In the genomic region with DNA sequence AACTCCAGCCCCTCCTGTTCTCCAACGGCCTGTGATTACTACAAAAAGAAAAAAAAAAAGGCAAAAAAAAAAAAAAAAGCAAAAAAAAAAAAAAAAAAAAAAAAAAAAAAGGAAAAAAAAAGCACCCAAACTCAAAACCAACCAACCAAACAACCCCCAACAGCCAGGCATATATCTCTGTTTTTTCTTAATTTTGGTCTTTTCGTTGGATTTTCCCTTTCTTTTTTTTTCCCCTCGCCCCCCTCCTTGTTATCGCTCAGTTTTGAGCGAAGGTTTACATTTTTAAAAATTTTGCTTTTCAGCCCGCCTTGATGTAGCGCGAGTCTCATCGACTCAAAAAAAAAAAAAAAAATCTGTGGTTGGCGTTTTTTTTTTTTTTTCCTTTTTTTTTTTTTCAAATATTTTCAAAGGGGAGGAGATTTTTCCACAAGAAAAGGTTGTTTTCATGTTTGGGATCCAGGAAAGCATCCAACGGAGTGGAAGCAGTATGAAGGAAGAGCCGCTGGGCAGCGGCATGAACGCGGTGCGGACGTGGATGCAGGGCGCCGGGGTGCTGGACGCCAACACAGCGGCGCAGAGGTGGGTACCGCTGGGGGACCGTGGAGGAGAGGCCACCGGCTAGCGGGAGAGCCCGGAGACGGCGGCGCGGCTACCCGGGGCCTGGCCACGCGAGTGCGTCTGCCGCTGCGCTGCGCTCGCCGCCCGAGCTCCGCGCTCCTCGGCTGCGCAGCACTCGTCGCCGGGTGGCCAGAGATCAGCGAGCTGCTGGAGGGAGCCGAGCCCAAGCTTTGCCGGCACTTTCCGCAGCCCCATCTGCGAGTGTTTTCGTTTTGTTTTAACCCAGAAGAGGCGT, we compare ENCODE assay signal across 8 mouse cellular contexts. TPM values are rescaled to one million over a fixed set of nuclear protein-coding genes. Genes with fewer than 3 reads are reported as not detected.
A peak's percentile ranks its signal among the peaks of the same experiment; 100 is the strongest.
DNase-seq lines count a peak whose midpoint lies in the region; ATAC-seq and TF ChIP-seq lines count a peak whose summit lies in the region.
"Had no signal": no experiment of that assay in that cellular context is flagged by ENCODE, and none has a peak within 500 bp of the region (broad histone marks: within the 10 kb centered on the region; RNA-seq: fewer than 3 reads in every experiment).

No protein-coding gene starts in this region.

- WGBS in bone marrow, adult 2 months = 1% methylated on average over 53 of the region's 55 CpGs
- under 1% methylated on average over 55 of the region's 55 CpGs for WGBS in forebrain, embryonic 11.5 days
- WGBS in midbrain, embryonic 13.5 days = under 1% methylated on average over 55 of the region's 55 CpGs
- under 1% methylated on average over 55 of the region's 55 CpGs for WGBS in stomach, embryonic 16.5 days

- H3K4me1 ChIP-seq in bone marrow, adult 2 months (ENCODE audit: control insufficient read depth, insufficient read depth, low read length) = no peaks in the 10 kb centered on the region
- H3K4me1 ChIP-seq in forebrain, embryonic 11.5 days (replicated peaks; ENCODE audit: control insufficient read depth, insufficient read depth, low read length) = peaks cover 16% of the 10 kb centered on the region
- peaks cover 45% of the 10 kb centered on the region for H3K4me1 ChIP-seq in midbrain, embryonic 13.5 days (replicated peaks)
- H3K4me1 ChIP-seq in stomach, embryonic 16.5 days (ENCODE audit: control insufficient read depth, insufficient read depth, low read length) = peaks cover 7% of the 10 kb centered on the region

- H3K27me3 ChIP-seq in forebrain, embryonic 11.5 days (ENCODE audit: control insufficient read depth, insufficient read depth, low read length) = peaks cover 67% of the 10 kb centered on the region
- peaks cover 68% of the 10 kb centered on the region for H3K27me3 ChIP-seq in midbrain, embryonic 13.5 days
- peaks cover 51% of the 10 kb centered on the region for H3K27me3 ChIP-seq in stomach, embryonic 16.5 days (ENCODE audit: control insufficient read depth, insufficient read depth, low read length)

- H3K9me3 ChIP-seq in forebrain, embryonic 11.5 days (ENCODE audit: control insufficient read depth, low read length) = no peaks in the 10 kb centered on the region
- no peaks in the 10 kb centered on the region for H3K9me3 ChIP-seq in midbrain, embryonic 13.5 days
- H3K9me3 ChIP-seq in stomach, embryonic 16.5 days (replicated peaks; ENCODE audit: control insufficient read depth, low read length) = no peaks in the 10 kb centered on the region

- ATAC-seq in forebrain, embryonic 11.5 days (replicated peaks; ENCODE audit: low FRiP score) = peak; percentile 60; the same call in 1 of the 2 replicates
- peak; percentile 44 for ATAC-seq in midbrain, embryonic 13.5 days
- 0 out of 2 replicates have a peak, but pooled peaks have one; percentile 15 for ATAC-seq in stomach, embryonic 16.5 days (ENCODE audit: insufficient read depth, low FRiP score)

- peak overlapping the region; percentile 93 for H3K27ac ChIP-seq in bone marrow, adult 2 months (ENCODE audit: control insufficient read depth, insufficient read depth, low read depth, low read length, poor library complexity)
- H3K27ac ChIP-seq in forebrain, embryonic 11.5 days (ENCODE audit: low read depth, low read length) = peak overlapping the region; percentile 26; the same call in 1 of the 2 replicates
- peak overlapping the region; percentile 94 for H3K27ac ChIP-seq in midbrain, embryonic 13.5 days
- peak overlapping the region; percentile 60; the same call in 1 of the 2 replicates for H3K27ac ChIP-seq in stomach, embryonic 16.5 days (ENCODE audit: low read length)

- intact Hi-C loops in heart, postnatal 25 days (cut with DNase I) = loop anchor here (2.0 kb wide), 2 partner anchors 47 to 69 kb away; no protein-coding TSS in a partner anchor
- intact Hi-C loops in left cerebral cortex, postnatal 4 days (cut with DNase I) = loop anchor here (10.0 kb wide), 2 partner anchors 1267 to 1307 kb away; no protein-coding TSS in a partner anchor

- peak overlapping the region; percentile 67 for H3K9ac ChIP-seq in forebrain, embryonic 11.5 days (ENCODE audit: low read length)
- peak overlapping the region; percentile 93 for H3K9ac ChIP-seq in midbrain, embryonic 13.5 days (replicated peaks)
- H3K9ac ChIP-seq in stomach, embryonic 16.5 days (ENCODE audit: low read length) = peak overlapping the region; percentile 73

- no peak for TF ChIP-seq CTCF in bone marrow, adult 2 months (IDR thresholded peaks at IDR 0.05; ENCODE audit: control insufficient read depth, insufficient read depth, low read length)

- DNase-seq in Muller cell, postnatal 12 days (ENCODE audit: inconsistent ontology term) = peak; percentile 70
- DNase-seq in forebrain, embryonic 11.5 days (ENCODE audit: low spot score) = peak; percentile 84
- peak; percentile 23 for DNase-seq in heart, postnatal 25 days (ENCODE audit: low spot score)
- DNase-seq in left cerebral cortex, postnatal 4 days = peak; percentile 55

- TF ChIP-seq POLR2A in bone marrow, adult 2 months (IDR thresholded peaks at IDR 0.05; ENCODE audit: borderline replicate concordance, control insufficient read depth, low read depth, low read length) = peak; percentile 4; the same call in 1 of the 2 replicates

- no peaks in the 10 kb centered on the region for H3K36me3 ChIP-seq in forebrain, embryonic 11.5 days (ENCODE audit: control insufficient read depth, insufficient read depth, low read length)
- no peaks in the 10 kb centered on the region for H3K36me3 ChIP-seq in midbrain, embryonic 13.5 days
- H3K36me3 ChIP-seq in stomach, embryonic 16.5 days (ENCODE audit: control insufficient read depth, insufficient read depth, low read length) = no peaks in the 10 kb centered on the region

- peak overlapping the region; percentile 84 for H3K4me2 ChIP-seq in forebrain, embryonic 11.5 days (ENCODE audit: low read depth, low read length, severe bottlenecking)
- peak overlapping the region; percentile 79 for H3K4me2 ChIP-seq in midbrain, embryonic 13.5 days (replicated peaks)
- peak overlapping the region; percentile 57 for H3K4me2 ChIP-seq in stomach, embryonic 16.5 days (ENCODE audit: low read depth, low read length)

- H3K4me3 ChIP-seq in bone marrow, adult 2 months (replicated peaks; ENCODE audit: control insufficient read depth, low read depth, low read length) = peak overlapping the region; percentile 69
- H3K4me3 ChIP-seq in forebrain, embryonic 11.5 days (ENCODE audit: low read depth, low read length) = peak overlapping the region; percentile 45
- peak overlapping the region; percentile 71 for H3K4me3 ChIP-seq in midbrain, embryonic 13.5 days (replicated peaks)
- H3K4me3 ChIP-seq in stomach, embryonic 16.5 days (replicated peaks; ENCODE audit: low read length) = peak overlapping the region; percentile 59

RNA-seq across cellular contexts. Expression of a gene that starts 0.8 kb away (rescaled TPM):
- 70.8 and 188 TPM in 2 replicates for polyA plus RNA-seq in bone marrow, adult 2 months (2011; ENCODE audit: insufficient read depth, insufficient read length, low replicate concordance, missing spikeins)
- polyA plus RNA-seq in forebrain, embryonic 11.5 days (2014; fragmentation: Nextera tagmentation; extraction: Ambion mirVana) = 17.5 and 21.3 TPM in 2 replicates
- 10 to 100 TPM in 1 of 2 experiments, 1 to 10 TPM in 1; 10.0 to 13.8 TPM for total RNA-seq in heart, postnatal 25 days (2021)
- total RNA-seq in left cerebral cortex, postnatal 4 days (2021) = 1 to 10 TPM; 5.9 to 6.7 TPM
- 93.8 and 94.0 TPM in 2 replicates for polyA plus RNA-seq in midbrain, embryonic 13.5 days (2015; fragmentation: Nextera tagmentation; extraction: Ambion mirVana)
- 11.5 and 12.4 TPM in 2 replicates for polyA plus RNA-seq in stomach, embryonic 16.5 days (2015; fragmentation: Nextera tagmentation; extraction: Ambion mirVana)
- total RNA-seq: hematopoietic stem cell, adult 5-6 weeks had no signal

Comparison
In these comparisons a context has a peak if more than half of its experiments do, and no peak if none do; other contexts are left out.
1. Peak in every context shown above with its lines: DNase-seq, ATAC-seq, H3K4me3 ChIP-seq and H3K27ac ChIP-seq.
2. DNase-seq: peak in every context shown above with its lines; median percentile 84 in forebrain, embryonic 11.5 days; 70 in Muller cell, postnatal 12 days; 55 in left cerebral cortex, postnatal 4 days; 23 in heart, postnatal 25 days.
3. H3K27ac ChIP-seq: peak in every context shown above with its lines; median percentile 94 in midbrain, embryonic 13.5 days; 93 in bone marrow, adult 2 months; 60 in stomach, embryonic 16.5 days; 26 in forebrain, embryonic 11.5 days.